Mouse (Mus musculus) MEL (cell line): ENCODE results near the gene Slu7.
A peak's percentile ranks its signal among the peaks of the same experiment; 100 is the strongest.

ENCODE experiments used
- CHD1 ChIP-seq: IDR thresholded peaks from 2 replicates; pipeline ENCODE4 v1.6.1; 2012; ENCODE audit warnings: low read depth, mild to moderate bottlenecking, inconsistent platforms, low read length, improper control_type of control experiment
- CTCF ChIP-seq, 3 experiments: IDR thresholded peaks in 2 of 3; conservative IDR thresholded peaks in 1 of 3; 2 replicates each; pipeline ENCODE4 v1.5.1; 2011 to 2012; ENCODE audit warnings: low read length in 3 of 3, low read depth in 2 of 3, mild to moderate bottlenecking in 2 of 3, improper control_type of control experiment in 1 of 3, inconsistent platforms in 1 of 3, mixed read lengths in 1 of 3, moderate library complexity in 1 of 3; ENCODE audit not compliant: control insufficient read depth in 1 of 3, insufficient read depth in 1 of 3, poor library complexity in 1 of 3, severe bottlenecking in 1 of 3
- ELF1 ChIP-seq: IDR thresholded peaks from 2 replicates; pipeline ENCODE4 v1.6.1; 2014; ENCODE audit warnings: low read depth, mild to moderate bottlenecking, inconsistent platforms, low read length, improper control_type of control experiment, moderate library complexity
- EP300 ChIP-seq, 2 experiments: IDR thresholded peaks; 2 replicates each; pipeline ENCODE4 v1.6.1; 2011; ENCODE audit warnings: improper control_type of control experiment in 2 of 2, low read length in 2 of 2, low read depth in 1 of 2, mild to moderate bottlenecking in 1 of 2
- GATA1 ChIP-seq: IDR thresholded peaks from 2 replicates; pipeline ENCODE4 v1.6.1; 2011; ENCODE audit warnings: low read depth, low read length, improper control_type of control experiment
- MAFK ChIP-seq: IDR thresholded peaks from 2 replicates; pipeline ENCODE4 v1.6.1; 2011; ENCODE audit warnings: low read depth, mild to moderate bottlenecking, low read length, improper control_type of control experiment, borderline replicate concordance
- MAX ChIP-seq: IDR thresholded peaks from 2 replicates; pipeline ENCODE4 v1.6.1; 2011; ENCODE audit warnings: low read length, improper control_type of control experiment
- MYC ChIP-seq: IDR thresholded peaks from 2 replicates; pipeline ENCODE4 v1.6.1; 2011; ENCODE audit warnings: low read depth, mild to moderate bottlenecking, low read length, improper control_type of control experiment, moderate library complexity
- POLR2A ChIP-seq, 2 experiments: IDR thresholded peaks; 2 replicates each; pipeline ENCODE4 v1.6.1; 2011 to 2012; ENCODE audit warnings: low read length in 2 of 2, mild to moderate bottlenecking in 2 of 2, control low read depth in 1 of 2, improper control_type of control experiment in 1 of 2, low read depth in 1 of 2, moderate library complexity in 1 of 2; ENCODE audit not compliant: control insufficient read depth in 1 of 2, insufficient read depth in 1 of 2, poor library complexity in 1 of 2
- POLR2AphosphoS5 ChIP-seq: IDR thresholded peaks from 2 replicates; pipeline ENCODE4 v1.6.1; 2012; ENCODE audit warnings: low read depth, borderline replicate concordance, mild to moderate bottlenecking, inconsistent platforms, low read length, moderate library complexity, mixed read lengths
- UBTF ChIP-seq: IDR thresholded peaks from 2 replicates; pipeline ENCODE4 v1.6.1; 2012; ENCODE audit warnings: low read depth, mild to moderate bottlenecking, inconsistent platforms, low read length, improper control_type of control experiment, moderate library complexity, borderline replicate concordance; ENCODE audit not compliant: insufficient read depth
- USF1 ChIP-seq: IDR thresholded peaks from 2 replicates; pipeline ENCODE4 v1.6.1; 2014; ENCODE audit warnings: low read depth, mild to moderate bottlenecking, inconsistent platforms, low read length, improper control_type of control experiment, moderate library complexity
- ZC3H11A ChIP-seq: IDR thresholded peaks from 2 replicates; pipeline ENCODE4 v1.6.1; 2012; ENCODE audit warnings: low read depth, mild to moderate bottlenecking, inconsistent platforms, low read length, improper control_type of control experiment

DNA sequence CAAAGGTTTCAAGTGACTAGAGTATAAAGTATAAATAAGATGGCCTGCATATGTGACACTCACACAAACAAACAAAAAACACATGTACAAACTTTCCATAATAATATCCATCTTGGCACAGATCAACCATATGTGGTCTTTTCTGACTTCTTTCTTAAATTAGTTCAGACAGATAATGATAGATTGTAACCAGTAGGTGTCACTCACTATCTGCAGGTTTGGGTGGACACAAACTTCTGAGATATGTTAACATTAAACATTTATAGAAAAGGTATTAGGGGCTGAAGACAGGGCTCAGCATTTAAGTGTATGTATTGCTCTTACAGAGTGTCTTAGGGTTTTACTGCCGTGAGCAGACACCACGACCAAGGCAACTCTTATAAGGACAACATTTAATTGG is 18.7 kb downstream of the Slu7 start:
- peak in 2 of 3 experiments; percentile 9 to 63; a peak in 2 of 6 replicates for TF ChIP-seq CTCF (IDR thresholded peaks at IDR 0.05 in 2 of 3, conservative IDR thresholded peaks at IDR 0.05 in 1 of 3; ENCODE audit: control insufficient read depth in 1 of 3, insufficient read depth in 1 of 3, low read depth in 2 of 3, low read length in 3 of 3, poor library complexity in 1 of 3, severe bottlenecking in 1 of 3)
- TF ChIP-seq EP300 (IDR thresholded peaks at IDR 0.05; ENCODE audit: low read depth in 1 of 2, low read length in 2 of 2), result no peak
- TF ChIP-seq UBTF, result no peak
- TF ChIP-seq ZC3H11A, result no peak
- TF ChIP-seq POLR2A (IDR thresholded peaks at IDR 0.05; ENCODE audit: control insufficient read depth in 1 of 2, insufficient read depth in 1 of 2, low read depth in 1 of 2, low read length in 2 of 2, poor library complexity in 1 of 2), result no peak
- TF ChIP-seq CHD1, result no peak
- no peak for TF ChIP-seq POLR2AphosphoS5
- no peak for TF ChIP-seq MAX
- no peak for TF ChIP-seq MAFK
- TF ChIP-seq USF1, result no peak
- TF ChIP-seq MYC, result no peak
- no peak for TF ChIP-seq ELF1
- no peak for TF ChIP-seq GATA1
